In the genomic region with DNA sequence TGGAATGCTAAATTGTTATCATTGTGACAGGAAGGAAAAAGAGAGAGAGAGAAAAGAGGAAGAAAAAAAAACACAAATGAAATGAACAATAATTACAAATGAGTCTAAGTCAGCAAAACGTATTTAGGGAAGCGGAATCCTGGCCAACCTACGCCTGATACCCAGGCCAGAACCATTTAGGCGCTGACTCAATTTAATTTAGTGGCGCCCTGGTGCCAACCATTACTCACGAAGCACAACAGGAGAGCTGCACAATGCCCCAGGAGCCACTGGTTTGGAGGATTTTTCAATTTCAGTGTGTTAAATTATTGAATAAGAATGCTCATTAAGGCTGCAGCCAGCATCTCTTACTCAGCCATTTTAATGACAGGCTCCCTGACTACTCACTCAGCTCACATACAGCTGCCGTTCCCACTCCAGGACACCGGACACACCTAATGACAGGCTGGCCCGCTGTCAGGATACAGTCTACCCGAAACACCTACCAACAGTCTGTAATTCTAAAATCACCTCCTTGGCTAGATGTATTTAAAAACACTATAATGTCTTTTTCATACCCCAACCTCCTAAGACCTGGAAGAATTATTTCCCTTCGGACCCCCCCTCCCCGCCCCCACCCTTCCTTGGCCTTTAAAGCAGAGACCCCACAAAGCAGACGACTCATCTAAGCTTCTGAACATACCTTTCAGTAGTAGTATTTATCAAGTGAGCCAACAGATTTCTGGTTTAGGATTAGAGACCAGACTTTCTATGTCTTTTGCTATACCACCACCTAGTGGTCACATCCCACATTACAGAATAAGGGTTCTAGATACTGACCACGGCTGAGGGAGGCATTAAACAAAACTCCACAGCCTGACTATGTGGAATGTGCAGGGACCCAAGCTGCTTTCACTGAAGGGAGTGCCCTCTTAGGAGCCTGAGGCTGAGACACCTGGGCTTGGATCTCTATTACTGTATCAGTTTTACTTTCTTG, we compare ENCODE assay signal across 9 mouse cellular contexts. TPM values are rescaled to one million over a fixed set of nuclear protein-coding genes. Genes with fewer than 3 reads are reported as not detected.
DNase-seq lines count a peak whose midpoint lies in the region; ATAC-seq and TF ChIP-seq lines count a peak whose summit lies in the region.
"Had no signal": no experiment of that assay in that cellular context is flagged by ENCODE, and none has a peak within 500 bp of the region (broad histone marks: within the 10 kb centered on the region; RNA-seq: fewer than 3 reads in every experiment).

No protein-coding gene starts in this region.

- intact Hi-C loops in gastrocnemius, adult 2 months (cut with DNase I), result loop anchor here (1.0 to 10.0 kb wide), 3 partner anchors 77 to 349 kb away; no protein-coding TSS in a partner anchor
- intact Hi-C loops in heart, postnatal 36 days (cut with DNase I), result loop anchor here (1.0 to 10.0 kb wide), 3 partner anchors 77 to 771 kb away; a partner anchor contains a TSS

- DNase-seq in gastrocnemius, adult 2 months, result no peak
- DNase-seq in gastrocnemius, postnatal 25 days, result no peak
- DNase-seq in ES-CJ7 (ENCODE audit: low read depth, low spot score), result peak; percentile 72
- DNase-seq in cerebellum, adult 9-11 months, result peak; percentile 75
- peak; percentile 56 to 57 for DNase-seq in heart, postnatal 36 days
- peak; percentile 48 to 92 for DNase-seq in layer of hippocampus, adult 18-20 months (ENCODE audit: low spot score in 2 of 2)
- peak; percentile 49 for DNase-seq in right cerebral cortex, postnatal 4 days

- no peak overlapping the region for H3K4me3 ChIP-seq in gastrocnemius, adult 2 months
- H3K4me3 ChIP-seq: limb, embryonic 15.5 days had no signal

- no peak overlapping the region for H3K27ac ChIP-seq in gastrocnemius, adult 2 months
- H3K27ac ChIP-seq: limb, embryonic 15.5 days had no signal

- ATAC-seq in megakaryocyte, adult 5-6 weeks (ENCODE audit: poor library complexity, severe bottlenecking), result 0 out of 2 replicates have a peak, but pooled peaks have one; percentile 16

- peak; percentile 77 for TF ChIP-seq CTCF in gastrocnemius, adult 2 months (IDR thresholded peaks at IDR 0.05)

RNA-seq across cellular contexts. Expression of a gene that starts 17.9 kb away (rescaled TPM):
- under 1 TPM in 1 of 2 experiments, not detected in 1; 0.14 TPM for total RNA-seq in gastrocnemius, adult 2 months (2021)
- total RNA-seq in gastrocnemius, postnatal 25 days (2021), result under 1 TPM in 1 of 2 experiments, not detected in 1; 0.21 TPM
- under 1 TPM; 0.14 to 0.16 TPM for total RNA-seq in heart, postnatal 36 days (2021)
- total RNA-seq in layer of hippocampus, adult 18-20 months (2021), result 10 to 100 TPM; 18.7 to 21.5 TPM
- total RNA-seq in megakaryocyte, adult 5-6 weeks (2015), result 0.11 and 1.1 TPM in 2 replicates
- 0.49 and 0.77 TPM in 2 replicates for total RNA-seq in megakaryocyte, adult 5-6 weeks (2017)

Comparison
In these comparisons a context has a peak if more than half of its experiments do, and no peak if none do; other contexts are left out.
1. DNase-seq: peak in ES-CJ7 (single experiment), cerebellum, adult 9-11 months (single experiment), heart, postnatal 36 days (2 of 2), layer of hippocampus, adult 18-20 months (2 of 2) and right cerebral cortex, postnatal 4 days (single experiment); none in gastrocnemius, adult 2 months (single experiment) and gastrocnemius, postnatal 25 days (single experiment).
2. RNA of a gene that starts 17.9 kb away (total RNA-seq): 18.7 to 21.5 TPM in layer of hippocampus, adult 18-20 months; 0.11 to 1.1 TPM in megakaryocyte, adult 5-6 weeks, 0.21 TPM in gastrocnemius, postnatal 25 days, 0.14 to 0.16 TPM in heart, postnatal 36 days and 0.14 TPM in gastrocnemius, adult 2 months; every median in the first group is over 4 times any median in the second.